Mouse (Mus musculus): Measurements from ENCODE around the gene Bicral.
A peak's percentile ranks its signal among the peaks of the same experiment; 100 is the strongest.
"Not testable (repeated sequence)": the region's sequence is repeated elsewhere in the genome, so short reads cannot be mapped to it uniquely, and the experiment has no call there.

The Bicral gene

GRCm38 (mm10) chr17:46792963-46793362 is 65.3 kb downstream of the Bicral start:
- no peak for DNase-seq

- not testable (repeated sequence) for DNase-seq
These were observed 70.3 kb downstream of the Bicral start for GRCm38 (mm10) chr17:46787974-46788373.

GRCm38 (mm10) chr17:46786952-46787351 is 71.3 kb downstream of the Bicral start:
- DNase-seq = no peak

- DNase-seq = no peak
These were observed 75.1 kb downstream of the Bicral start for GRCm38 (mm10) chr17:46783222-46783565.

GRCm38 (mm10) chr17:46782341-46783221 is 75.7 kb downstream of the Bicral start, which contains the start of gene Rpl7l1:
Gene Rpl7l1 (minus strand): TSS chr17:46782672.
- peak; percentile 91 to 92 for DNase-seq

- no peak for DNase-seq
These were observed 76.4 kb downstream of the Bicral start for GRCm38 (mm10) chr17:46781876-46782275.

- no peak for DNase-seq
These were observed 82.2 kb downstream of the Bicral start for GRCm38 (mm10) chr17:46776087-46776486.

- DNase-seq = no peak
These were observed 83.2 kb downstream of the Bicral start for GRCm38 (mm10) chr17:46775070-46775469.

- no peak for DNase-seq
These were observed 84.2 kb downstream of the Bicral start for GRCm38 (mm10) chr17:46774131-46774472.

GRCm38 (mm10) chr17:46773278-46774130 is 84.8 kb downstream of the Bicral start:
- peak in 1 of 2 experiments; percentile 22 for DNase-seq

GRCm38 (mm10) chr17:46772404-46773277 is 85.6 kb downstream of the Bicral start, which contains the start of gene 2310039H08Rik:
Gene 2310039H08Rik (plus strand): TSS chr17:46772635.
- peak; percentile 84 to 85 for DNase-seq

- DNase-seq = no peak
These were observed 86.3 kb downstream of the Bicral start for GRCm38 (mm10) chr17:46772038-46772403.

- DNase-seq = no peak
These were observed 86.7 kb downstream of the Bicral start for GRCm38 (mm10) chr17:46771616-46772015.

GRCm38 (mm10) chr17:46771025-46771424 is 87.3 kb downstream of the Bicral start:
- DNase-seq = no peak

GRCm38 (mm10) chr17:46770546-46770945 is 87.7 kb downstream of the Bicral start:
- no peak for DNase-seq

- DNase-seq = no peak
These were observed 90.4 kb downstream of the Bicral start for GRCm38 (mm10) chr17:46767868-46768267.

GRCm38 (mm10) chr17:46764916-46765315 is 93.4 kb downstream of the Bicral start:
- DNase-seq = not testable (repeated sequence)

- no peak for DNase-seq
These were observed 94.7 kb downstream of the Bicral start, which contains the start of gene Ptcra for GRCm38 (mm10) chr17:46763544-46763943. Gene Ptcra (minus strand): TSS chr17:46763712.

- DNase-seq = no peak
These were observed 99.5 kb downstream of the Bicral start for GRCm38 (mm10) chr17:46758753-46759152.

- DNase-seq = peak; percentile 97 to 99
These were observed 106.3 kb downstream of the Bicral start, which contains the start of gene Cnpy3 for GRCm38 (mm10) chr17:46751794-46752556. Gene Cnpy3 (minus strand): TSS chr17:46752214.

GRCm38 (mm10) chr17:46751056-46751793 is 107.1 kb downstream of the Bicral start:
- no peak for DNase-seq
